Mouse (Mus musculus): ENCODE data around the gene Lsamp. TPM values are rescaled to one million over a fixed set of nuclear protein-coding genes. Genes with fewer than 3 reads are reported as not detected.

The Lsamp gene
- polyA plus RNA-seq, 1 experiment from 2014 or later = 2.1 TPM

- H3K4me3 ChIP-seq (ENCODE audit: control insufficient read depth in 1 of 2, insufficient read depth in 1 of 2, low read depth in 1 of 2, low read length in 2 of 2) = no peak overlapping the region
- H3K4me1 ChIP-seq (ENCODE audit: control insufficient read depth in 2 of 2, insufficient read depth in 2 of 2, low read length in 2 of 2) = no peaks in the 10 kb centered on the region
- no peaks in the 10 kb centered on the region for H3K27me3 ChIP-seq (ENCODE audit: control insufficient read depth, insufficient read depth, low read length)
- ATAC-seq (ENCODE audit: insufficient number of reproducible peaks, insufficient read depth, low FRiP score, low read depth) = no peak
- H3K9ac ChIP-seq (ENCODE audit: low read length) = no peak overlapping the region
- no peak overlapping the region for H3K4me2 ChIP-seq (ENCODE audit: low read length)
- WGBS = 54% methylated on average over 7 of the region's 7 CpGs
- H3K36me3 ChIP-seq (ENCODE audit: control insufficient read depth, insufficient read depth, low read length) = no peaks in the 10 kb centered on the region
- H3K9me3 ChIP-seq (ENCODE audit: control insufficient read depth, low read length) = no peaks in the 10 kb centered on the region
- no peak overlapping the region for H3K27ac ChIP-seq (replicated peaks in 1 of 2; ENCODE audit: control insufficient read depth in 1 of 2, insufficient read depth in 1 of 2, low read depth in 2 of 2, low read length in 2 of 2)
Measured at GRCm38 (mm10) chr16:41408850-41409249, 1424.7 kb downstream of the Lsamp start.

- Histone ChIP-seq H3K27me3 (ENCODE audit: control insufficient read depth, insufficient read depth, low read length) (no peaks in the 10 kb centered on the region), H3K4me2 (ENCODE audit: low read length) (no peak overlapping the region), H3K9ac (ENCODE audit: low read length) (no peak overlapping the region), H3K36me3 (ENCODE audit: control insufficient read depth, insufficient read depth, low read length) (no peaks in the 10 kb centered on the region), H3K9me3 (ENCODE audit: control insufficient read depth, low read length) (no peaks in the 10 kb centered on the region), H3K4me3 (ENCODE audit: control insufficient read depth in 1 of 2, insufficient read depth in 1 of 2, low read depth in 1 of 2, low read length in 2 of 2) (no peak overlapping the region), H3K27ac (replicated peaks in 1 of 2; ENCODE audit: control insufficient read depth in 1 of 2, insufficient read depth in 1 of 2, low read depth in 2 of 2, low read length in 2 of 2) (no peak overlapping the region), H3K4me1 (ENCODE audit: control insufficient read depth in 2 of 2, insufficient read depth in 2 of 2, low read length in 2 of 2) (no peaks in the 10 kb centered on the region)
- ATAC-seq (ENCODE audit: insufficient number of reproducible peaks, insufficient read depth, low FRiP score, low read depth) = no peak
- WGBS = 86% methylated on average over 3 of the region's 3 CpGs
Measured at GRCm38 (mm10) chr16:41410671-41411070, 1426.5 kb downstream of the Lsamp start.

DNA sequence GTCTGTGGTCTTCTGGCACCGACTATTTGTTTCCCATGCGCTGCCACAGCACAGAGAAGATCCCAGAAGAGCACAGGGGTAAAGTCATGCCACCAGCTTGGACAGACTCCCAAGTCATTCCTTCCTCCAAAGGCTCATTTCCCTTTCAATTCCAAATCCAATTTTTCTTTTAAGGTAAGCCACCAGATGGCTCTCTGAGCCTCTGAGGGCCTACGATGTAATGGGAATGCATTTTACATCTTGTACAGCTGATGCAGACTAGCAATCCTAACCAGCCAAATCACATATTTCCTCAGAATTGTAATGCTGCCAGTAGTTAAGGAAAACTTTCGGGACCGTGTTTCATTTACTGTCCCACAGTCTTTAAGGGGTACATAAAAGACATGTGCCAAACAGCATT, 1433.2 kb downstream of the Lsamp start:
- H3K27ac ChIP-seq (replicated peaks in 1 of 2; ENCODE audit: control insufficient read depth in 1 of 2, insufficient read depth in 1 of 2, low read depth in 2 of 2, low read length in 2 of 2) = no peak overlapping the region
- no peak overlapping the region for H3K4me2 ChIP-seq (ENCODE audit: low read length)
- H3K9ac ChIP-seq (ENCODE audit: low read length) = no peak overlapping the region
- H3K4me1 ChIP-seq (ENCODE audit: control insufficient read depth in 2 of 2, insufficient read depth in 2 of 2, low read length in 2 of 2) = no peaks in the 10 kb centered on the region
- no peak overlapping the region for H3K4me3 ChIP-seq (ENCODE audit: control insufficient read depth in 1 of 2, insufficient read depth in 1 of 2, low read depth in 1 of 2, low read length in 2 of 2)
- H3K27me3 ChIP-seq (ENCODE audit: control insufficient read depth, insufficient read depth, low read length) = no peaks in the 10 kb centered on the region
- no peak for ATAC-seq (ENCODE audit: insufficient number of reproducible peaks, insufficient read depth, low FRiP score, low read depth)
- 77% methylated on average over 5 of the region's 5 CpGs for WGBS
- no peaks in the 10 kb centered on the region for H3K36me3 ChIP-seq (ENCODE audit: control insufficient read depth, insufficient read depth, low read length)
- no peaks in the 10 kb centered on the region for H3K9me3 ChIP-seq (ENCODE audit: control insufficient read depth, low read length)

- H3K27ac ChIP-seq (replicated peaks in 1 of 2; ENCODE audit: control insufficient read depth in 1 of 2, insufficient read depth in 1 of 2, low read depth in 2 of 2, low read length in 2 of 2) = no peak overlapping the region
- H3K36me3 ChIP-seq (ENCODE audit: control insufficient read depth, insufficient read depth, low read length) = no peaks in the 10 kb centered on the region
- no peaks in the 10 kb centered on the region for H3K27me3 ChIP-seq (ENCODE audit: control insufficient read depth, insufficient read depth, low read length)
- H3K9me3 ChIP-seq (ENCODE audit: control insufficient read depth, low read length) = no peaks in the 10 kb centered on the region
- ATAC-seq (ENCODE audit: insufficient number of reproducible peaks, insufficient read depth, low FRiP score, low read depth) = no peak
- no peaks in the 10 kb centered on the region for H3K4me1 ChIP-seq (ENCODE audit: control insufficient read depth in 2 of 2, insufficient read depth in 2 of 2, low read length in 2 of 2)
- no peak overlapping the region for H3K9ac ChIP-seq (ENCODE audit: low read length)
- no peak overlapping the region for H3K4me2 ChIP-seq (ENCODE audit: low read length)
- WGBS = 22% methylated on average over 2 of the region's 2 CpGs
- no peak overlapping the region for H3K4me3 ChIP-seq (ENCODE audit: control insufficient read depth in 1 of 2, insufficient read depth in 1 of 2, low read depth in 1 of 2, low read length in 2 of 2)
Measured at GRCm38 (mm10) chr16:41467391-41467790, 1483.2 kb downstream of the Lsamp start.

GRCm38 (mm10) chr16:41478694-41479093, 1494.5 kb downstream of the Lsamp start:
- Histone ChIP-seq H3K36me3 (ENCODE audit: control insufficient read depth, insufficient read depth, low read length) (no peaks in the 10 kb centered on the region), H3K27me3 (ENCODE audit: control insufficient read depth, insufficient read depth, low read length) (no peaks in the 10 kb centered on the region), H3K4me2 (ENCODE audit: low read length) (no peak overlapping the region), H3K9ac (ENCODE audit: low read length) (no peak overlapping the region), H3K4me3 (ENCODE audit: control insufficient read depth in 1 of 2, insufficient read depth in 1 of 2, low read depth in 1 of 2, low read length in 2 of 2) (no peak overlapping the region), H3K4me1 (ENCODE audit: control insufficient read depth in 2 of 2, insufficient read depth in 2 of 2, low read length in 2 of 2) (no peaks in the 10 kb centered on the region), H3K9me3 (ENCODE audit: control insufficient read depth, low read length) (no peaks in the 10 kb centered on the region), H3K27ac (replicated peaks in 1 of 2; ENCODE audit: control insufficient read depth in 1 of 2, insufficient read depth in 1 of 2, low read depth in 2 of 2, low read length in 2 of 2) (no peak overlapping the region)
- WGBS = 66% methylated on average over 5 of the region's 5 CpGs
- no peak for ATAC-seq (ENCODE audit: insufficient number of reproducible peaks, insufficient read depth, low FRiP score, low read depth)

DNA sequence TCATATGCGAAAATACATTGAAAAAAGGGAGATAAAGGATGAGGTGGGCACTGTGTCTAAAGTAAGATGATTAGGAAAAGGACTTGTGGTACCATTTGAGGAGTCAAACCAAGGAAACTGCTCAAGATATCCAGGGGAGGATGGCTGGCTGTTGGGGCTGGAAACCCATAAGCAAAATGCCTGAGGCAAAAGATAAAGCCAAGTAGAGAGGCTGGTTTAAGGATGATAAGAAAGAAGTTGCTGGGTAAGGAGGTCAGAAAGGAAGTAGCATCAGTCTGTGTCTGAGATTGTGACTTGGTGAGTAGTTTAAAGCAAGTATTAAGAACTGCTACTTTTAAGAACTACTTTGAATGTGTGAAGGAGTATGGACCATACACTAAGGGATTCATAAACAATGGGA, 1497.7 kb downstream of the Lsamp start:
- no peak for ATAC-seq (ENCODE audit: insufficient number of reproducible peaks, insufficient read depth, low FRiP score, low read depth)
- no peak overlapping the region for H3K27ac ChIP-seq (replicated peaks in 1 of 2; ENCODE audit: control insufficient read depth in 1 of 2, insufficient read depth in 1 of 2, low read depth in 2 of 2, low read length in 2 of 2)
- H3K9ac ChIP-seq (ENCODE audit: low read length) = no peak overlapping the region
- no peak overlapping the region for H3K4me2 ChIP-seq (ENCODE audit: low read length)
- no peak overlapping the region for H3K4me3 ChIP-seq (ENCODE audit: control insufficient read depth in 1 of 2, insufficient read depth in 1 of 2, low read depth in 1 of 2, low read length in 2 of 2)
- H3K4me1 ChIP-seq (ENCODE audit: control insufficient read depth in 2 of 2, insufficient read depth in 2 of 2, low read length in 2 of 2) = no peaks in the 10 kb centered on the region
- no peaks in the 10 kb centered on the region for H3K9me3 ChIP-seq (ENCODE audit: control insufficient read depth, low read length)
- H3K36me3 ChIP-seq (ENCODE audit: control insufficient read depth, insufficient read depth, low read length) = no peaks in the 10 kb centered on the region
- 76% methylated on average over 1 of the region's 1 CpGs for WGBS
- no peaks in the 10 kb centered on the region for H3K27me3 ChIP-seq (ENCODE audit: control insufficient read depth, insufficient read depth, low read length)

- ATAC-seq (ENCODE audit: insufficient number of reproducible peaks, insufficient read depth, low FRiP score, low read depth) = no peak
- Histone ChIP-seq H3K4me2 (ENCODE audit: low read length) (no peak overlapping the region), H3K36me3 (ENCODE audit: control insufficient read depth, insufficient read depth, low read length) (no peaks in the 10 kb centered on the region), H3K9ac (ENCODE audit: low read length) (no peak overlapping the region), H3K27ac (replicated peaks in 1 of 2; ENCODE audit: control insufficient read depth in 1 of 2, insufficient read depth in 1 of 2, low read depth in 2 of 2, low read length in 2 of 2) (no peak overlapping the region), H3K27me3 (ENCODE audit: control insufficient read depth, insufficient read depth, low read length) (no peaks in the 10 kb centered on the region), H3K4me1 (ENCODE audit: control insufficient read depth in 2 of 2, insufficient read depth in 2 of 2, low read length in 2 of 2) (no peaks in the 10 kb centered on the region), H3K4me3 (ENCODE audit: control insufficient read depth in 1 of 2, insufficient read depth in 1 of 2, low read depth in 1 of 2, low read length in 2 of 2) (no peak overlapping the region), H3K9me3 (ENCODE audit: control insufficient read depth, low read length) (no peaks in the 10 kb centered on the region)
- 60% methylated on average over 6 of the region's 6 CpGs for WGBS
Measured at GRCm38 (mm10) chr16:41510915-41511552, 1526.9 kb downstream of the Lsamp start.

GRCm38 (mm10) chr16:41521566-41521965, 1537.4 kb downstream of the Lsamp start:
- H3K4me3 ChIP-seq (ENCODE audit: control insufficient read depth in 1 of 2, insufficient read depth in 1 of 2, low read depth in 1 of 2, low read length in 2 of 2) = no peak overlapping the region
- H3K36me3 ChIP-seq (ENCODE audit: control insufficient read depth, insufficient read depth, low read length) = no peaks in the 10 kb centered on the region
- H3K4me2 ChIP-seq (ENCODE audit: low read length) = no peak overlapping the region
- H3K27ac ChIP-seq (replicated peaks in 1 of 2; ENCODE audit: control insufficient read depth in 1 of 2, insufficient read depth in 1 of 2, low read depth in 2 of 2, low read length in 2 of 2) = no peak overlapping the region
- 51% methylated on average over 4 of the region's 4 CpGs for WGBS
- ATAC-seq (ENCODE audit: insufficient number of reproducible peaks, insufficient read depth, low FRiP score, low read depth) = no peak
- no peaks in the 10 kb centered on the region for H3K9me3 ChIP-seq (ENCODE audit: control insufficient read depth, low read length)
- no peaks in the 10 kb centered on the region for H3K4me1 ChIP-seq (ENCODE audit: control insufficient read depth in 2 of 2, insufficient read depth in 2 of 2, low read length in 2 of 2)
- no peak overlapping the region for H3K9ac ChIP-seq (ENCODE audit: low read length)
- no peaks in the 10 kb centered on the region for H3K27me3 ChIP-seq (ENCODE audit: control insufficient read depth, insufficient read depth, low read length)

All from heart, embryonic 14.5 days (tissue).